Mouse (Mus musculus) kidney, adult 2 months (tissue): ENCODE measurements at regions not wholly inside any gene's neighbourhood (a gene's known extent, or its start where the extent isn't known, plus 50 kb on each side); places are given as distances from the start of the nearest gene placed in this dataset.

Source experiments
- DNase-seq: peaks from one replicate; pipeline ENCODE4 v3.0.0; 2021
- H3K27ac ChIP-seq: fragments of 200-500 bp; 2 replicates; pipeline ENCODE4 v1.5.1; 2012; ENCODE audit warnings: low read depth, low read length, control low read depth, inconsistent platforms; ENCODE audit not compliant: insufficient read depth
- H3K27me3 ChIP-seq: fragments of 200-500 bp; replicated peaks from 2 replicates; pipeline ENCODE4 v1.6.1; 2012; ENCODE audit warnings: mild to moderate bottlenecking, moderate library complexity, low read length, inconsistent platforms; ENCODE audit not compliant: control insufficient read depth, insufficient read depth
- H3K36me3 ChIP-seq: fragments of 200-500 bp; 2 replicates; pipeline ENCODE4 v1.6.1; 2012; ENCODE audit warnings: mild to moderate bottlenecking, moderate library complexity, low read length, inconsistent platforms; ENCODE audit not compliant: control insufficient read depth, insufficient read depth
- H3K4me1 ChIP-seq: fragments of 200-500 bp; 2 replicates; pipeline ENCODE4 v1.6.1; 2011; ENCODE audit warnings: low read length; ENCODE audit not compliant: control insufficient read depth, insufficient read depth
- H3K4me3 ChIP-seq: fragments of 200-500 bp; 2 replicates; pipeline ENCODE4 v1.5.1; 2011; ENCODE audit warnings: mild to moderate bottlenecking, low read depth, low read length, control low read depth; ENCODE audit not compliant: insufficient read depth
- CTCF ChIP-seq: fragments of 200-500 bp; conservative IDR thresholded peaks from 2 replicates; pipeline ENCODE4 v1.5.1; 2011; ENCODE audit warnings: low read depth, mild to moderate bottlenecking, control low read depth, low read length, moderate library complexity, mixed read lengths; ENCODE audit not compliant: insufficient read depth, insufficient read length
- POLR2A ChIP-seq: fragments of 200-500 bp; IDR thresholded peaks from one replicate; pipeline ENCODE4 v1.6.1; 2011; ENCODE audit warnings: low read depth, low read length, control low read depth
- WGBS: fragments of 180-500 bp; shearing (Covaris S2); methylation state at CpG from one replicate; pipeline ENCODE4 v1.1.7; 2018; 5-methylcytosine and 5-hydroxymethylcytosine counted together

- TF ChIP-seq POLR2A (no peak), CTCF (no peak)
- no peaks in the 10 kb centered on the region for H3K36me3 ChIP-seq
- 47% methylated on average over 3 of the region's 3 CpGs for WGBS
- DNase-seq = no peak
- no peaks in the 10 kb centered on the region for H3K4me1 ChIP-seq
- H3K27ac ChIP-seq = no peak overlapping the region
- no peaks in the 10 kb centered on the region for H3K27me3 ChIP-seq
- no peak overlapping the region for H3K4me3 ChIP-seq
These were observed 99.1 kb upstream of the Cdkn3 start for GRCm38 (mm10) chr14:46661118-46661791.

GRCm38 (mm10) chr14:46659365-46659764 lies 101.0 kb upstream of the Cdkn3 start:
- WGBS = 66% methylated on average over 4 of the region's 4 CpGs
- H3K4me1 ChIP-seq = no peaks in the 10 kb centered on the region
- no peaks in the 10 kb centered on the region for H3K27me3 ChIP-seq
- no peak overlapping the region for H3K4me3 ChIP-seq
- H3K27ac ChIP-seq = no peak overlapping the region
- DNase-seq = no peak
- no peaks in the 10 kb centered on the region for H3K36me3 ChIP-seq
- TF ChIP-seq POLR2A (no peak), CTCF (no peak)

- 41% methylated on average over 10 of the region's 10 CpGs for WGBS
- H3K36me3 ChIP-seq = no peaks in the 10 kb centered on the region
- no peak overlapping the region for H3K4me3 ChIP-seq
- DNase-seq = no peak
- no peak overlapping the region for H3K27ac ChIP-seq
- no peak for TF ChIP-seq POLR2A
- TF ChIP-seq CTCF = no peak
- no peaks in the 10 kb centered on the region for H3K27me3 ChIP-seq
- H3K4me1 ChIP-seq = no peaks in the 10 kb centered on the region
These were observed 104.1 kb upstream of the Cdkn3 start for GRCm38 (mm10) chr14:46656249-46656648.

- no peaks in the 10 kb centered on the region for H3K36me3 ChIP-seq
- H3K27me3 ChIP-seq = no peaks in the 10 kb centered on the region
- DNase-seq = no peak
- 67% methylated on average over 12 of the region's 12 CpGs for WGBS
- no peak for TF ChIP-seq POLR2A
- TF ChIP-seq CTCF = no peak
- H3K4me3 ChIP-seq = no peak overlapping the region
- H3K4me1 ChIP-seq = no peaks in the 10 kb centered on the region
- H3K27ac ChIP-seq = no peak overlapping the region
These were observed 112.9 kb upstream of the Cdkn3 start for GRCm38 (mm10) chr14:46647319-46647974.

GRCm38 (mm10) chr14:46646673-46647318 lies 113.5 kb upstream of the Cdkn3 start:
- WGBS = 68% methylated on average over 14 of the region's 14 CpGs
- DNase-seq = no peak
- Histone ChIP-seq H3K27me3 (no peaks in the 10 kb centered on the region), H3K4me1 (no peaks in the 10 kb centered on the region), H3K27ac (no peak overlapping the region), H3K36me3 (no peaks in the 10 kb centered on the region), H3K4me3 (no peak overlapping the region)
- TF ChIP-seq POLR2A (no peak), CTCF (no peak)

- H3K4me3 ChIP-seq = no peak overlapping the region
- no peaks in the 10 kb centered on the region for H3K27me3 ChIP-seq
- no peaks in the 10 kb centered on the region for H3K4me1 ChIP-seq
- H3K27ac ChIP-seq = no peak overlapping the region
- TF ChIP-seq POLR2A = no peak
- TF ChIP-seq CTCF = no peak
- WGBS = 59% methylated on average over 8 of the region's 8 CpGs
- DNase-seq = no peak
- no peaks in the 10 kb centered on the region for H3K36me3 ChIP-seq
These were observed 121.1 kb upstream of the Cdkn3 start for GRCm38 (mm10) chr14:46639116-46639826.

GRCm38 (mm10) chr14:46638516-46638915 lies 121.8 kb upstream of the Cdkn3 start:
- H3K27me3 ChIP-seq = no peaks in the 10 kb centered on the region
- WGBS = 86% methylated on average over 6 of the region's 6 CpGs
- no peaks in the 10 kb centered on the region for H3K36me3 ChIP-seq
- TF ChIP-seq POLR2A (no peak), CTCF (no peak)
- H3K4me3 ChIP-seq = no peak overlapping the region
- H3K4me1 ChIP-seq = no peaks in the 10 kb centered on the region
- DNase-seq = no peak
- H3K27ac ChIP-seq = no peak overlapping the region
